Mouse (Mus musculus) urinary bladder, postnatal 25 days (tissue): ENCODE measurements around the gene Cadps2.

ENCODE experiments used
- DNase-seq: peaks from one replicate; pipeline ENCODE4 v3.0.0; 2022; ENCODE audit warnings: low spot score

Cadps2 gene

DNA sequence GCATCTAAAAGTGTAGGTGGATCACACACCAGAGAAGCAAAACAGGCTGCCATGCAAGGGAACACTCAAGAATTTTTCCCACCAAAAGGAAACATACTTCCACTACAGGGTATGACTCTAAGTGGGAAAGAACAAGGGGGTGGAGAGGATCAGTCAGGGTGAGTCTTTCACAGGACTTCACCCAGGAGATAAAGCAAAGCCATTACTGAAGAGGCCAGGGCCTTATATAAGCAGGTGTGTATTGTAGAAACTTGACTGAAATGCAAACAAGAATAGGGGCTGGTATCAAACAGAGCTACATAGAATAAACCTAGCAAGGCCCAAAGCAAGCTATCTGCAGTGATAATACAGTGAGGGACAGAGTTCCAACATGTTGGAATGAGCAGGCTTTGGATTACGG, 271.6 kb downstream of the Cadps2 start:
- DNase-seq: no peak

DNA sequence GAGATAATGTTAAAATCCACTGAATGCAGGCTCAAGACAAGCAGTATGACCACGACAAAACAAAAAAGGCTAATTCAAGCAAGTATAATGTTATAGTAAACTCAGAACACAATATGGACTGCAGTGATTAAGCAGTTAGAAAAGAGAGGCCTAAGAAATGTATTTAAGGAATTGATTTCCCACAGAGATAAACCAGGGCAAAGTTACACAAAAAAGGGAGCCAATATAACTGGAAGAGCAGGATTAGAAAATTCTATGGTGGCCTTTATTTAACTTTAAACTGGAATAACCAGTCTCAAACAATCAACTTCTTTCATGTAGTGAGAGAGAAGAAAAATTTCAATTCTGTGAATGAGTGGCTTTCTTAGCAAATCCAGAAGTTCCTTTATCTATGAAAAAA, 289.3 kb downstream of the Cadps2 start:
- DNase-seq: no peak

DNA sequence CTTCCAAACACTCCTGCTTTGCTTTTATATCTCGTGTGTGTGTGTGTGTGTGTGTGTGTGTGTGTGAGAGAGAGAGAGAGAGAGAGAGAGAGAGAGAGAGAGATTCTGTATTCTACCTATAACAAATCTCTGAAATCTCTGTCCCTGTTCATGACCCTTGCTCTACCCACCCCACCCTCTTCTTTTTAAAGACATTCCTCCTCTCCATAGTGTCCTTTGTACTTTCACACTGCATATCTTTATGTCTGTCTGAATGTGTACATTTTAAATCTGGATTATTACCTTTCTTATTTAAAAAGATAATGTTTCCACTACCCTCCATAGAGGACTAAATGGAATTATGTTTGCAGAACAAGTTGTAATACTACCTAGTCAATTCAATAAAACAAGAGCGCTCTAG, 315.5 kb downstream of the Cadps2 start:
- DNase-seq: no peak

DNA sequence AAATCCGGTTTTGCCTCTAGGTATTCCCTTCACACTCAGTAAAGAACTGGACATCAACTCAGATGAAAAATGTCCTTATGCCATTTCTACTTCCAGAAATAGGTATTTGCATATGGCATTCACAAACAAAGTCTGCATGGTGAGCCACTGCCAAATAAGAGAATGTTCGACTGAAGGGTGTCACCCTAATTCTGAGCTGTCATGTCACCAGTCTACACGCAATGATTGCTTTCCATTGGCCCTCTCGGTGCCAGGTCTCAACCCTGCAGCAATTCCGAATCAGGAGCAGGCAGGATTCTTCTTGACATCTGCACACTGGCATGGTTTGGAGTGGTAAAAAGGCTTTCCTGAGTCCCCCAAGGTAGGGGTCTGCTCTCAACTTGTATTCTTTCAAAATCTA, 316.7 kb downstream of the Cadps2 start:
- no peak for DNase-seq

DNA sequence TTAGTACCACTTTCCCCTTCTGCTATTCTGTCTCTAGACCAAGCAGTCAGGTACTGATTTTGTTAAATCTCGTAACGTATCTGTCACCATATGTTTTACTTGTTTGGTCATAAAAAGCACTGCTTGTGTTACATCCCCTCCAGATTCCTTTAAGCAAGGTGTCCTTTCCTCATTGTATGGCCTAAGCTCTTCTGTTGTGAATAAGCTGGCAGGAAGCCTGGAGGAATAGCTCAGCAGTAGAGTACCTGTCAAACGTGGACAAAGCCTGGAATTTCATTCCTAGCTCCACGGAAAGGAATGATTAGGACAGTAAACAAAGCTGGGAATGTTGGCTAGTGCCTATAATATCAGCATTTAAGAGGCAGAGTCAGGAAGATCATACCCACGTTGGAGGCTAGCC, 340.6 kb downstream of the Cadps2 start:
- DNase-seq: no peak

DNA sequence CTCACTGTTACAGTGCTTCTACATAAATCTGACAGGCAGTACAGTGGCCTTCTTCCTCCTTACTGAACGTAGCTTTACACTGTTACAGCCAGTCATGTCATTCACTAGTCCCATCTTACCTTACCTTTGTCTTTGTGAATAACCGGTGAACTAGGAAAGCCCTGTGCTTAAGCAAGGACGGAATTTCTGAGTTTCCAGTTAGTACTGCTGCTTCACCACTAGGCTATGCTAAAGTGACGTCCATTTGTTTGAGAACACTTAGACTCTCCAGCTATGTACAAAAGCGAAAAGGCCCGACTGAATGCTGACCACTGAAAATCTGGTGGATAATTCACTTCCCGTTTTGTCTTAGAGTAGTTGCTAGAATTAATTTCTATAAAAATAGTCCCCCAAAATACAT, 347.4 kb downstream of the Cadps2 start:
- DNase-seq: no peak

DNA sequence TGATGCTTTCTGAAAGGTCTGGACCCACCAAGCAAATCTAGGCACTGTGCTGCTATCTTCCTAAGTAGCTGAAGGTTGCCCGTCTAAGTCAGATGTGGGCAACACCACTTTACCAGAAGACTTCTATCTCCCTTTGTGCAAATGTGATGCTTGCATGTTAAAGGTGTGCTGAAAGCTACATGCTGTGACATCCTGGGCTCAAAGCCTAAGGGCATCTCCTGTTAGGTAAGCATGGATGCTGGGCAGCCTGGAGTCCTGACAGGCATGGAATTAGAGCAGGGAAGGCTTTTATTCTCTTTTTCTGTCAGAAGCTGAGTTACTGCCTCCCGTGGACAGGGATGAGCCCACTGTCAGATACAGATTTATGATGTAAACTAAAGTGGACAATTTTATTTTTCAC, 348.8 kb downstream of the Cadps2 start:
- no peak for DNase-seq

DNA sequence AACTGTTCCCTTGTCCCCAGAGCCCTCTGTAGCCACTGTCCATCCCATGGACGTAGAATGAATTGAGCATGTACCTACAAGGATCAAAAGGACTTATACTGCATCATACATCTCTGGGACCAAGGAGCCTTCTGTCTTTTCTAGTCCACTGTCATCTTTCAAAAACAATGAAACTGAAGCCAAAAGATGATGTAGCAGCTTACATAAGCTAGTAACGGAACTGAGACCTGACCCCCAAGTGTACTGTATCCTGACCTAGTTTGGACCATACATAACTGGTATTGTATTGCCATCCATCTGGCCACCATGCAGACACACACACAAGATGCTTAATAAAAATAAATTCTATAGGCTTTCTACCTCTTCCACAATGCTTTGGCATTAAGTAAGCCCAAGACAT, 350.2 kb downstream of the Cadps2 start:
- DNase-seq: no peak

DNA sequence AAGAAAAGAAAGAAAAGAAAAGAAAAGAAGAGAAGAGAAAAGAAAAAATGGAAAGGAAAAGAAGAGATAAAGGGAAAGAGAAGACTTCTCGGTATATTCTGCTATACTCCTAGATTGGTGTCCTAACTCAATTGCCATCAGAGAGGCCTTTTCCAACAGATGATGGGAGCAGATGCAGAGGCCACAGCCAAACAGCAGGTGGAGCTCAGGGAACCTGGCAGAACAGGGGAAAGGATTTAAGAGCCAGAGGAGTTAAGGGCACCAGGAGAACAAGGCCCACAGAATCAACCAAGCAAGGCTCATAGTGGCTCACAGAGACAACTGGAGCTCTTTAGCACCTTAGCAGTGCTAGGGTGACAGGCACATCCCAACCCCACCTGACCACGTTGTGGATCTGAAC, 366.5 kb downstream of the Cadps2 start:
- no peak for DNase-seq

DNA sequence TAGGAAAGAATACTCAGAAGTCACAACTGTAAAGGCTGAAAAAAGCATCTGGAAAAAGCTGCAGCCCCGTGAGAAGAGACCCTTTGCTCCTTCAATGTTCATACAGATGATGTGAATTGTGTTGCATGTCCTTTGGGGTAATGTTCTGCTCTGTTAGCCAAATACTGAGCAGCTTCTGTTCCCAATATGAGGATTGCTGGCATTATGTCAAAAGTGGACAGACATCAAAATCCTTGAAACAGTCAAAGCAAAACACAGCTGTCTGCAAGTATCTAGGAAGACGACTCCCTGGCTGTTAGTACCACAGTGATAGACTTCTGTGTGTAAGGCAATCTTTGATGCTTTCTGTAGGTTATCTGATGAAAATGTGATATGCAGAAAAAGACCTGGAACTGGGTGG, 367.4 kb downstream of the Cadps2 start:
- DNase-seq: no peak

DNA sequence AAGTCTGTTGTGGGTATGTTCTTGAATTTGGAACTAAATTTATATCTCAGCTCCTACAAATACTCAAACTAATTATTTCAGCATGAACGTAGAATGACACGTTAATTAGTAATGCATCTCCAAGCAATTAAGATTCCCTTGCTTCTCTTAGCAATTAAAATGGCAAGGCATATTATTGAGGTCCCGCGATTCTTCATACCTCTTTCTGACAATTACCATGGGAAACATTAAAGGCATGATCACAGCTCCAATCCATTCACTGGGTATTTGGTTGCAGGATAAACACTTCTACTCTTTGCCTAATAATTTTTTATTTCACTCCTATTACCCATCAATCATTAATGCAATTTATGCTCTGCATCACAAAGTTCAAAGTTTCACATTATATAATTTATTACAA, 371.3 kb downstream of the Cadps2 start:
- DNase-seq: no peak

DNA sequence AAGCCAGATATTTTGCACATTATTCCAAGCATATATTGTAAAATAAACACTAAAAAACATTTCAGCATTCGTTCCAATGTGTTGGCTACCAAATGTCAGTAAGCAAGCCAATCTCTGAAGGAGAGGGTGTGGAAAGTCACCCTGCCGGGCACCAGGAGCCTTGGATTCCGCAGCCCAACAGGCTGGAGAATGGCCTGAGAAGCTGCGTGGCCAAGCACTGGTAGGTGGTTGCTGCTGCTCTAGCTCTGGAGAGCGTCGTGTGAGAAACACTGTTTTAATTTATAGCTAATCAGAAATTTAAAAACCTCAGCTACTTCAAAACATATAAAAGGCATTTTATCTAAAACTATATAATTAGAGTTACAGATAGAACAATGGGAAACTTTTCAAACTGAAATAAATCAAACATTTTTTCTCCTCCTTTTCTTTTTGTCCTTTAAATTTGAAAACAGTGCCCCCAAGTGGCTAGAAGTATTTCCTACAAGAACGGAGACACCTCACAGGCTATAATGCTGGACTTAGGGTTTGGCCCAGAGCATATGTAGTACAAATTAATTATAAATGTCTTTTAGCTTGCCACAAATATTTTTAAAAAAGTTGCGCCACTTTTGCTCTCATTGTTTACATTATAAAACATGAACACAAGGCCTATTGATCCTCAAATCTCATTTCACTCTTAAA, 376.5 kb downstream of the Cadps2 start:
- no peak for DNase-seq

DNA sequence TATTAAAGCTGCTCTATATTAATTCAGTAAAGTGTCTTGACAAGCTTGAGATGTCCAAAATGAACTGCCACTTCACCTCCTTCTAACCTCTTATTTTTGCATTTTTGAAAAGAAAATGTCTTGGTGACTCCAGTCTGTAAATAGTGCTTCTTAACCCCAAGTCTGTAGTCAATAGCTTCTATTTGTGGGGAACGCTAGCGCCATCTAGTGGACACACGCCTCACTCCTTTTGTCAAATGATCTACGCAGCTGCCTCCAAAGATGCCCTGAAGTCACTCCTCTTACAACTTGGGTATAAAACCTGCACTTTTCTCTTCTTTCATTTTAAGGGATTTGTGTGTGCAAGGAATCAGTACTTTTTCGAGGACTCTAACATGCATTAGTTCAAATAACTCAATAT, 381.5 kb downstream of the Cadps2 start:
- peak; percentile 66 for DNase-seq

DNA sequence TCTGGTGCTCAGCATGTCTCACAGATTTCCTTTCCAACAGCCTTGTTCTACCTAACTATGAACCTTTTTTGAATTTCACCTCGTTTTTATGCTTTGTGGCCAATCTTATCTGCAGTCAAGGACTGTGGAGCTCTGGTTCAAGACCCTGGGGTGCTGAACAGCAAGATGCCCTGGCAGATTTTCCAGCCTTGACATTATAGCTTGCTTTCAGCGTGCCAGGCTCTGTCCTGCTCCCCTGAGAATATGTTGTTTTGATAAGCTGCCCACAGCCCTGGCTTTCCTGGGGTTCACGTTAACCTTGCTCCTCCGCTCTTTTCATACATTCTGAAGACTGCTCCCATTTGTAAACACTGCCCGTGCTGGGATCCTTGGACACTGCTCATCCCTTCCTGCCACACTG, 385.3 kb downstream of the Cadps2 start:
- DNase-seq: no peak

DNA sequence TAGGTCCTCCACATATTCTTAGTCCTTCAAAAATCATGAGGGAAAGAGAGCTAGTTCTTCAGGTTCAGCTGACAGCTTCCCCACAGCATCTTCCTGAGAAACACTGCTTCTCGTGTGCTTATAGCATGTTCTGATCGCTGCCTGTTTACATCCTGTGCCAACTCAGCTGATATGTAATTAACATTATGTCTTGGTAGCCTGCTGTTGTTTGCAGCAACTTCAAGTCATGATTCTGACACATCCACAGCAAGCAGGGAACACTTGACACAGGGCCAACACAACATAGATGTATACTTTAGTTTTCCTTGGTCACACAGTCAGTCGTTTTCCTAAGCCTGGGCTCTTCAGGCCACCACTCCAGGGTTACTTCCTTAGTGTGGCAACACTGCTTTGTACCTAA, 399.3 kb downstream of the Cadps2 start:
- DNase-seq: no peak

DNA sequence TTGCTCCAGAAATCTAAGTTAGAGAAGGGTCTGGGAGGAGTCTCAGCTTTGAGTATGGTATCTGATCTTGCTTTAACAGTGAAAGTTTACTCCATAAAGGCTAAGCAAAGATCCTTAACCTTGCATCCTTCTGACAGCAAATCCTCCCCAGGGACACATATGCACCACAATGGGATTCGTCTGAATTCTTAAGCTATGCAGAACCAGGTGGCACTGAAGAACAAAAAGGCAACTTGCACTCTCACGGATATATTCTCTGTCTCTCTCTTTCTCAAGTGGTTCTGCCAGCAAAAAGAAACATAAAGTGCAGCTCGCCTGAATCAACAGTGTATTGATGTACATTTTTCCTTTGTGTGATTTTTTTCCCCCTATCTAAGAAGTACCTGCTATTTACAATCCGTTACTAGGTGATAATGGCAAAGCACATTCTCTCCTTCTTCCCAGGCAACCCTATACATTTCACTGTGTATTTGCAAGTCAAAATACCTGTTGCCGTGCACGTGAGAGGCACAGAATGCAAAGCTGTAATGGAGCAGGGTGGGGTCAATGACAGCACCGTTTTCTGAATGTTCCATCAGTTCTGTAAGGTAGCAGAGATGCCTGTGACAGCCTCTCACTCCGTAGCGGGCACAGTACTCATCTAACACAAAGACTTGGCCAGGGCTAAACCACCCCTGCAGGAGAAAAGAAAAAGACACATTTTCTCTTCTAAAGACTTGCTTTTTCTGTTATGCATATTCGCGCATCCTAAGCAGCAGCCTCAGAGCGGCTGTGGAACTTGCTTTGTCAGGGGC, 428.8 kb downstream of the Cadps2 start:
- DNase-seq: no peak

DNA sequence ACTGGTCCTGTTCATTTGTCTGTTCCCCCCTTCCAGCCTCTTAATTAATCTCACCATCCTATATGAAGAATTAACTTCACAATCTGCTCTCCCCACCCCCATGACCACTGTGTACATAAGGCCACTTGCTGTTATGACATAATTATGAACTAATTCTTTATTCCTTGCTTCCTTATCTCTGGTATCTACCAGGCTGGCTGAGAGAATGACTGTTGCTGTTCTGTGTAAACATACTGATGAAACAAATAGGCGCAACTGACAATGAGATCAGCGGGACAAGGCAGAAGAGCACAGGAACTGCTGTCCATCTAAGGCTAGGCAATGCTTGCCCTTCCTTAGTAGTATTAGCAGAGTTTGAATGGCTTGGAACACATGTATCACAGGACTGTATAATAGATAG, 445.1 kb downstream of the Cadps2 start:
- no peak for DNase-seq

DNA sequence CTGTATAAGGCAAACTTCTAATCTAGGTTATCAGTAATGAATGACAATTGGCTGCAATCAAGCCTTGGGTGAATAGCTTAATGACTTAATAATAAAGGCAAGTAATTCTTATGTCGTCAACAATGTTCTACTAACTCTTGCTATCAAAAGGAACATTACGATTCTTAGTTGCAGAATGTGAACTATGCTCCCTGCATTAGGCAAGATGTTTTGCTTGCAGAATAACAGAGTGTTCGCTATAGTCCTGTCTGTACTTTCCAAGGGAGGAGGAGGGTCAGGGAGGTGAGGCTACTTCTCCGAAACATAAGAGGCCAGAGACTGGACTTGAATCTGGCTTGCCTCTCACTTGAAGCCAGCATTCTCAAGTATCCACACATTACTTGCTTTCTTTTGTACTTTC, 446.5 kb downstream of the Cadps2 start:
- no peak for DNase-seq

DNA sequence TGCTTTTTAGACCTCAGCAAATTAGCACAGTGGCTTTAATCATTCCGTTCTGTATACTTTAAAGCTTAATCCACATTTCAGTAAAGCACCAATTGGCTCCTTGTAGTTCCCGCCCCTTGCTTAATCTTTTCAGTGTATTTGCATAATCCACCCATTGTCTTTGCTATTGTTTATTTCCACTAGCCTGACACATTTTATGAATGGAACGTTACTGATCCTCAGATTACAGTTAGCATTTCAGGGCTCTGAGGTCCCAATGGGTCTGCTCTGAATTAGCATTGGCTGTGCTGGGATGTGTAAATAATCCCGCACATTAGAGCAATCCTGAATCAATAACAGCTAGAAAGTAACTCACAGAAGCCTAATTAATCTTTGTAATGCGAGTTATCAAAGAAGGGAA, 452.5 kb downstream of the Cadps2 start:
- DNase-seq: no peak

DNA sequence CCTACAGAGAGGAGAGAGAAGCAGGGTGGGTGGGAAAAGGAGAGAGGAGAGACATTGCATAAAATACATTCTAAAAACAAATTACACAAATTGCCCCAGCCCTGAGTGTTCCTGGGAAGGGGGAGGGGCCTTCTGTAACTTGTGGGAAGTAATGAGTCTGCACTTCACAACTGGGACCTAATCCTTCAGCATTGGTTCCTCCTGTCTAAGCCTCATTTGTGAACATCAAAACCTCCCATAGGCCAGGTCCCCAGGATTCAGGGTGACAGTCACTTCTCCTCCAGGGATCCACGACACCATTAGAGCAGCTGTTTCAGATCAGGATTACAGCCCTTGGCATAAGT, 456.2 kb downstream of the Cadps2 start:
- DNase-seq: no peak

DNA sequence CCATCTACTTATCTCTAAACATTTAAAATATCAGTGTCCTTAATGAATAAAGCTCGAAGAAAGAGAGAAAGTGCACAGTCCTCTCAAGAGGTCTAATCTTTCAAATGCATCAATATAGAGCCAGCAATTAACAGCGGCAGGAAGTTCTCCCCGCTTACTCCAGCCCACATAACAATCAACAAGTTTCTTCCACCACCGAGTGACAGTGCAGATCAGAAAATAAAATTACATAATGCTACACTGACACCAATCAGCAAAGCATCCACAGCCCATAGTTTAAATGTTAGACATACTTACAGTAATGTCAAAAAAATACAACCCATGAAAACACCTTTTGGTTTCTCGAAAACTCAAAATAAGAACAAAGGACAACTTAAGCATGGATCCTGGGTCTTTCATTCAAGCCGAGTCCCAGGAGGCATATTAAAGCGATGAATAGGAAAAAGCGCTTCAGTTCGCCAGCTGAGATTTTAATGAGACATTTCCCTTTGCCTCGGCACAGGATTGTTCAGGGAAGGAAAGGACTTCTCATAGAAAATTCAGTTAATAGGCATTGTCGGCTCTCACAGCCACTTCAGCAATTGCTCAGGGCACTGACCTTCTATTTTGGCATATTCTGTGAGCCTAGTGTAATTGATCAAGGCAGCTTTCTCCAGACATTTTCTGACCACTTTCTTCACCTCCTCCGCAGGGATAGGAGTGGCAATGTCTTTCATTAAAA, 456.8 kb downstream of the Cadps2 start:
- DNase-seq: no peak

DNA sequence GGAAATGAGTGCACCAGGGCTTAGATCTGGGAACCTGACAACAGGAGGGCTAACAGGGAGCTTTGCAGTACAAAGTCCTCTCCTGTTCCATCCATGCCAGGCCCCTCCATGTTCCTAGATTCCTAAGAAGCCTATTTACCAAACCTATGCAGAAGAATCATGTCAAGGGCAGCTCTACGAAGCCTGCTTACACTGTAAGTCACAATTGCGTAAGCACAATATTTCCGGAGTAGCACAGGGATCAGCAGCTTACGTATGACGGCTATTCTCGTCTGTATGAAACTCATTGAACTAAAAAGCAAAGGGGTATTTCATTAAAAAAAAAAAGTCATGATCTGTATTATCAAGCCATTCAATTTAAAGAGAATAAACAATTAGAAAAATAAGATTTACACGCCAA, 462.9 kb downstream of the Cadps2 start:
- DNase-seq: no peak

DNA sequence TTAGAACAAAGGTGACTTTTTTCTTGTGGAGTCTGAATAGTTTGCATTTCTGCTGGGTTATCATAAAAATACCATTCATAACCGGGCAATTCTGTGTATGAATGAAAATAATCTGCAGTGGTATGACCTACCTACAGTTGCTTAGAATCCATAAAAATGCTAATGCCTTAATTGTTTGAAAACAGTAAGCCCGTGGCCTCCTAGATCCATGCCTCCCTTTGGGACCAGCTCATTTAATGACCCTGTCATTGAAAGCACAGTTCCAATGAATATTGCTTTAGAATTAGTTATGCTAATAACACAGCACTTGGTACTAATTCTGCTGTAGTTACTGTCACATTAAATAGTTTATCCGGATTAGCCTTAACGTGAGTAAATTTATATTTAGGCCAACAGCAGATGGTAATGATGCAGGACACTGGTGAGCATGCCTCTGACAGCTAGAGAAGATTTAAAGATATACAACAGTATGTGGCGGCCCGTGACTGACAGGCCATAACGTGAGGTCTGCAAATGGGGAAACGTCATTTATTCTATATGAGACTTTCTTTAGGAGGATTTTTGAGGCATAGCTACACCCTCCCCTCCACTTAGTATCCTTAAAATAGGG, 477.3 kb downstream of the Cadps2 start:
- no peak for DNase-seq
